Mouse (Mus musculus): ENCODE data around the gene Kremen2. TPM values are rescaled to one million over a fixed set of nuclear protein-coding genes. Genes with fewer than 3 reads are reported as not detected.
A peak's percentile ranks its signal among the peaks of the same experiment; 100 is the strongest.

Gene Kremen2
- polyA plus RNA-seq, 1 experiment from 2014 or later = 2.9 TPM

GRCm38 (mm10) chr17:23771284-23772218 is 25.9 kb upstream of the Kremen2 start, which contains the start of gene Flywch1:
Gene Flywch1, minus strand, starts transcription at chr17:23771602.
- H3K27ac ChIP-seq (ENCODE audit: low read depth, low read length) = peak within 1 kb of the TSS; percentile 71
- H3K9me3 ChIP-seq (ENCODE audit: control insufficient read depth, low read length) = no peaks in the 10 kb centered on the region
- peak within 1 kb of the TSS; percentile 88 for H3K4me3 ChIP-seq (ENCODE audit: low read length)
- peak within 1 kb of the TSS; percentile 76 for H3K4me2 ChIP-seq (replicated peaks; ENCODE audit: low read depth, low read length)
- H3K4me1 ChIP-seq (ENCODE audit: control insufficient read depth, insufficient read depth, low read length) = peaks cover 7% of the 10 kb centered on the region; the same call in 1 of the 2 replicates
- 3% methylated on average over 50 of the region's 58 CpGs for WGBS
- no peaks in the 10 kb centered on the region for H3K27me3 ChIP-seq (ENCODE audit: control insufficient read depth, insufficient read depth, low read length)
- peak within 1 kb of the TSS; percentile 93 for H3K9ac ChIP-seq (ENCODE audit: low read depth, low read length)
- peaks cover 4% of the 10 kb centered on the region; the same call in 1 of the 2 replicates for H3K36me3 ChIP-seq (ENCODE audit: control insufficient read depth, insufficient read depth, low read length)
- peak; percentile 98 for ATAC-seq (ENCODE audit: low FRiP score, low TSS enrichment)

GRCm38 (mm10) chr17:23770896-23771283 is 25.3 kb upstream of the Kremen2 start:
- no peaks in the 10 kb centered on the region for H3K27me3 ChIP-seq (ENCODE audit: control insufficient read depth, insufficient read depth, low read length)
- peak overlapping the region; percentile 76 for H3K4me2 ChIP-seq (replicated peaks; ENCODE audit: low read depth, low read length)
- H3K9me3 ChIP-seq (ENCODE audit: control insufficient read depth, low read length) = no peaks in the 10 kb centered on the region
- ATAC-seq (ENCODE audit: low FRiP score, low TSS enrichment) = no peak; the same call in 1 of the 2 replicates
- peak overlapping the region; percentile 71 for H3K27ac ChIP-seq (ENCODE audit: low read depth, low read length)
- peaks cover 4% of the 10 kb centered on the region; the same call in 1 of the 2 replicates for H3K36me3 ChIP-seq (ENCODE audit: control insufficient read depth, insufficient read depth, low read length)
- peaks cover 7% of the 10 kb centered on the region; the same call in 1 of the 2 replicates for H3K4me1 ChIP-seq (ENCODE audit: control insufficient read depth, insufficient read depth, low read length)
- WGBS = 2% methylated on average over 19 of the region's 19 CpGs
- peak overlapping the region; percentile 88 for H3K4me3 ChIP-seq (ENCODE audit: low read length)
- H3K9ac ChIP-seq (ENCODE audit: low read depth, low read length) = peak overlapping the region; percentile 93

- H3K36me3 ChIP-seq (ENCODE audit: control insufficient read depth, insufficient read depth, low read length) = peaks cover 4% of the 10 kb centered on the region; the same call in 1 of the 2 replicates
- no peaks in the 10 kb centered on the region for H3K9me3 ChIP-seq (ENCODE audit: control insufficient read depth, low read length)
- WGBS = 14% methylated on average over 2 of the region's 2 CpGs
- 0 out of 2 replicates have a peak overlapping the region, but pooled peaks have one; percentile 71 for H3K27ac ChIP-seq (ENCODE audit: low read depth, low read length)
- peak overlapping the region; percentile 93 for H3K9ac ChIP-seq (ENCODE audit: low read depth, low read length)
- H3K27me3 ChIP-seq (ENCODE audit: control insufficient read depth, insufficient read depth, low read length) = no peaks in the 10 kb centered on the region
- no peak for ATAC-seq (ENCODE audit: low FRiP score, low TSS enrichment)
- peak overlapping the region; percentile 76 for H3K4me2 ChIP-seq (replicated peaks; ENCODE audit: low read depth, low read length)
- peaks cover 7% of the 10 kb centered on the region; the same call in 1 of the 2 replicates for H3K4me1 ChIP-seq (ENCODE audit: control insufficient read depth, insufficient read depth, low read length)
- H3K4me3 ChIP-seq (ENCODE audit: low read length) = peak overlapping the region; percentile 88
Measured at GRCm38 (mm10) chr17:23770493-23770892, 24.9 kb upstream of the Kremen2 start.

- Histone ChIP-seq H3K9me3 (ENCODE audit: control insufficient read depth, low read length) (no peaks in the 10 kb centered on the region), H3K36me3 (ENCODE audit: control insufficient read depth, insufficient read depth, low read length) (peaks cover 46% of the 10 kb centered on the region), H3K27ac (ENCODE audit: low read depth, low read length) (no peak overlapping the region), H3K27me3 (ENCODE audit: control insufficient read depth, insufficient read depth, low read length) (no peaks in the 10 kb centered on the region), H3K4me3 (ENCODE audit: low read length) (no peak overlapping the region), H3K9ac (ENCODE audit: low read depth, low read length) (no peak overlapping the region), H3K4me2 (replicated peaks; ENCODE audit: low read depth, low read length) (no peak overlapping the region), H3K4me1 (ENCODE audit: control insufficient read depth, insufficient read depth, low read length) (no peaks in the 10 kb centered on the region)
- no peak for ATAC-seq (ENCODE audit: low FRiP score, low TSS enrichment)
- 90% methylated on average over 11 of the region's 11 CpGs for WGBS
Measured at GRCm38 (mm10) chr17:23762976-23763375, 17.3 kb upstream of the Kremen2 start.

GRCm38 (mm10) chr17:23761155-23761554 is 15.5 kb upstream of the Kremen2 start:
- WGBS = 100% methylated on average over 3 of the region's 3 CpGs
- no peak overlapping the region for H3K9ac ChIP-seq (ENCODE audit: low read depth, low read length)
- H3K4me1 ChIP-seq (ENCODE audit: control insufficient read depth, insufficient read depth, low read length) = no peaks in the 10 kb centered on the region
- H3K4me3 ChIP-seq (ENCODE audit: low read length) = no peak overlapping the region
- H3K9me3 ChIP-seq (ENCODE audit: control insufficient read depth, low read length) = no peaks in the 10 kb centered on the region
- H3K27ac ChIP-seq (ENCODE audit: low read depth, low read length) = no peak overlapping the region
- peaks cover 61% of the 10 kb centered on the region for H3K36me3 ChIP-seq (ENCODE audit: control insufficient read depth, insufficient read depth, low read length)
- ATAC-seq (ENCODE audit: low FRiP score, low TSS enrichment) = no peak
- H3K27me3 ChIP-seq (ENCODE audit: control insufficient read depth, insufficient read depth, low read length) = no peaks in the 10 kb centered on the region
- no peak overlapping the region for H3K4me2 ChIP-seq (replicated peaks; ENCODE audit: low read depth, low read length)

- Histone ChIP-seq H3K4me1 (ENCODE audit: control insufficient read depth, insufficient read depth, low read length) (no peaks in the 10 kb centered on the region), H3K36me3 (ENCODE audit: control insufficient read depth, insufficient read depth, low read length) (peaks cover 70% of the 10 kb centered on the region), H3K9me3 (ENCODE audit: control insufficient read depth, low read length) (no peaks in the 10 kb centered on the region), H3K4me3 (ENCODE audit: low read length) (no peak overlapping the region), H3K4me2 (replicated peaks; ENCODE audit: low read depth, low read length) (no peak overlapping the region), H3K27ac (ENCODE audit: low read depth, low read length) (no peak overlapping the region), H3K27me3 (ENCODE audit: control insufficient read depth, insufficient read depth, low read length) (no peaks in the 10 kb centered on the region), H3K9ac (ENCODE audit: low read depth, low read length) (no peak overlapping the region)
- ATAC-seq (ENCODE audit: low FRiP score, low TSS enrichment) = no peak
- 94% methylated on average over 9 of the region's 9 CpGs for WGBS
Measured at GRCm38 (mm10) chr17:23760231-23760630, 14.6 kb upstream of the Kremen2 start.

GRCm38 (mm10) chr17:23758801-23759200 is 13.2 kb upstream of the Kremen2 start:
- H3K4me1 ChIP-seq (ENCODE audit: control insufficient read depth, insufficient read depth, low read length) = no peaks in the 10 kb centered on the region
- no peak overlapping the region for H3K27ac ChIP-seq (ENCODE audit: low read depth, low read length)
- ATAC-seq (ENCODE audit: low FRiP score, low TSS enrichment) = no peak
- H3K9me3 ChIP-seq (ENCODE audit: control insufficient read depth, low read length) = no peaks in the 10 kb centered on the region
- H3K4me3 ChIP-seq (ENCODE audit: low read length) = no peak overlapping the region
- WGBS = 84% methylated on average over 8 of the region's 8 CpGs
- no peak overlapping the region for H3K9ac ChIP-seq (ENCODE audit: low read depth, low read length)
- no peak overlapping the region for H3K4me2 ChIP-seq (replicated peaks; ENCODE audit: low read depth, low read length)
- H3K27me3 ChIP-seq (ENCODE audit: control insufficient read depth, insufficient read depth, low read length) = no peaks in the 10 kb centered on the region
- H3K36me3 ChIP-seq (ENCODE audit: control insufficient read depth, insufficient read depth, low read length) = peaks cover 72% of the 10 kb centered on the region

GRCm38 (mm10) chr17:23757581-23757980 is 11.9 kb upstream of the Kremen2 start:
- Histone ChIP-seq H3K4me3 (ENCODE audit: low read length) (no peak overlapping the region), H3K27me3 (ENCODE audit: control insufficient read depth, insufficient read depth, low read length) (no peaks in the 10 kb centered on the region), H3K4me2 (replicated peaks; ENCODE audit: low read depth, low read length) (no peak overlapping the region), H3K27ac (ENCODE audit: low read depth, low read length) (no peak overlapping the region), H3K4me1 (ENCODE audit: control insufficient read depth, insufficient read depth, low read length) (no peaks in the 10 kb centered on the region), H3K9ac (ENCODE audit: low read depth, low read length) (no peak overlapping the region), H3K36me3 (ENCODE audit: control insufficient read depth, insufficient read depth, low read length) (peaks cover 81% of the 10 kb centered on the region), H3K9me3 (ENCODE audit: control insufficient read depth, low read length) (no peaks in the 10 kb centered on the region)
- ATAC-seq (ENCODE audit: low FRiP score, low TSS enrichment) = no peak
- 93% methylated on average over 9 of the region's 9 CpGs for WGBS

- Histone ChIP-seq H3K4me1 (ENCODE audit: control insufficient read depth, insufficient read depth, low read length) (no peaks in the 10 kb centered on the region), H3K27me3 (ENCODE audit: control insufficient read depth, insufficient read depth, low read length) (no peaks in the 10 kb centered on the region), H3K27ac (ENCODE audit: low read depth, low read length) (peak overlapping the region; percentile 24; the same call in 1 of the 2 replicates), H3K4me3 (ENCODE audit: low read length) (no peak overlapping the region), H3K4me2 (replicated peaks; ENCODE audit: low read depth, low read length) (no peak overlapping the region; the same call in 1 of the 2 replicates), H3K9me3 (ENCODE audit: control insufficient read depth, low read length) (no peaks in the 10 kb centered on the region), H3K36me3 (ENCODE audit: control insufficient read depth, insufficient read depth, low read length) (peaks cover 72% of the 10 kb centered on the region), H3K9ac (ENCODE audit: low read depth, low read length) (no peak overlapping the region)
- 88% methylated on average over 13 of the region's 13 CpGs for WGBS
- peak; percentile 48; the same call in 1 of the 2 replicates for ATAC-seq (ENCODE audit: low FRiP score, low TSS enrichment)
Measured at GRCm38 (mm10) chr17:23755689-23756088, 10.1 kb upstream of the Kremen2 start.
